Mouse (Mus musculus) adrenal gland, adult 2 months (tissue): ENCODE results near the gene Cd79b. TPM values are rescaled to one million over a fixed set of nuclear protein-coding genes. Genes with fewer than 3 reads are reported as not detected.

Experiments used
- DNase-seq: peaks from one replicate; pipeline ENCODE4 v3.0.0; 2021
- polyA plus RNA-seq: library from polyadenylated mRNA; depleted of rRNA; stranded (reverse); fragments of >200 nt; gene quantifications from 2 replicates; pipeline ENCODE4 v1.2.3, GENCODE M21; 2012; rRNA removed
- total RNA-seq, 2 experiments: library from RNA; stranded (reverse); gene quantifications; 2 replicates each; pipeline ENCODE4 v1.2.3; 2021

Gene Cd79b
- total and polyA plus RNA-seq, 3 experiments = 0.79 to 1.1 (median 0.81) TPM

GRCm38 (mm10) chr11:106273811-106274210, 40.8 kb downstream of the Cd79b start:
- no peak for DNase-seq

GRCm38 (mm10) chr11:106273311-106273684, 41.3 kb downstream of the Cd79b start:
- DNase-seq = no peak

DNA sequence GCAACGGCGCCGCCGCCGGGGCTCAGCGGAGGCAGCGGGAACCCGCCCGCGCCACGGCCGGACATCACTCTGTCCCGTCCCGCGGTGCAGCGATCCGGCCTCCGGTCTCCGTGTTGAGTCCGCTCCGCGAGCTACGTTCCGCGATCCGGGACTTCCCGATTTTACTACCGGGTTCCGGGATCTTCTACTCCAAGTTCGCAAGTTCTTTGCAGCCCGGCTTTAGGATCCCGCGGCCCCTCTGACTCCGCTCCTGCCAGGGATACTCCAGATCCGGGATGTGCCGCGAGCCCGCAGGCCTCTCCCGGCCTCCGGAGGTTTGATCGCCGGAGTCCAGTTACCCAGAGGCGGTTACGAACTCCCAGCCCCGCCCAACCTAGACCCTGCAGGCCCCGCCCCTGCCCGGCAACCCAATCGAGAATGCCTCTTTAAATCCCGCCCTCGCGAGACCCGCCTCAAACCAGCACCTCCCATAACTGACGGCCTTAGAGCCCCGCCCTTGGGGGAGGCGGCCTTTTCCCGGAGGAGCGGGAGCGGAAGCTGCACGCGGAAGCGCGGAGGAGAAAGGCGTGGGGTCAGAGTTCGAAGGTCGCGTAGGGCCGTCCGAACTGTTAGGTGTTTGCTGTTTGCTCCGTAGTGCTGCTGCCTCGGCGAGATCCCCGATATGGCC, 41.8 kb downstream of the Cd79b start, which contains the start of gene Smarcd2:
Gene Smarcd2 (minus strand): TSS at position 329 of the 667 bp plus-strand sequence.
- peak; percentile 100 for DNase-seq

DNA sequence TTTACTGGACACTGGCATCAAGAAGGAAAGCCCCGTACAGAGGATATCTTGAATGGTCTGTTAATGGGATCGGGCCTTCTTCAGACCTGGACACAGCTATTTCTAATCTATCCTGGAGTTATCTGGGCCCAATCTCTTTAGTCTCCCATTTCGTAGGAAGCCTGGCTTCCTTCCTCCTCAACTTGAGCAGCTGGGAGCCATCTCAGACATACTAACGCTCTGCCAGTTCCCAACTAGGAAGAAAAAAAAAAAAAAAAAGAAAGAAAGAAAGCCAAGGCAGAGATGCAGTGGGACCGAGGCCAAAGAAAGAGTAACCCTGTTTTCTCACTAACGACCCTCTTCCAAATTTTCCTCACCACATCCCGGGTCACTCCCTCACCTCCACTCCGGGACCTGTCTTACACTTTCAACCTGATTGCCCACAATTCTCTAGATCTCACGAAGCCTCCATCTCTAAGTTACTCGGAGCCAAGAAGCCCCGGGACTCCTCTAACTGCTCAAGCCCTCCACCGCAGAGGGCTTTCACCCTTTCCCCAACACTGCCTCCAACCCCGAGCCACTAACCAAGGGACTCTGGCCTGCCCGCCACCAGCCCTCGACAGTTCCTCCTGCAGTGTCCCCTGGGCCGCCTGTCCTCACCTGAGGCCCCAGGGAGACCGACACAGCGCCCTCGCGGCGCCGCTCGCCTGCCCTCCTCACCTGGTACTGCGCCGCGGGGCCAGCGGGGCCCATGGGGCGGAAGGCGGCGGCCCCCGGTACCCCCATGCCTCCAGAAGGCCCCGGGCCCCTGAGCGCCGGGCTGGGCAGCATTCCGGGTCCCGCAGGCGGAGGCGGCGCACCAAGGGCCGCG, 42.5 kb downstream of the Cd79b start:
- no peak for DNase-seq

DNA sequence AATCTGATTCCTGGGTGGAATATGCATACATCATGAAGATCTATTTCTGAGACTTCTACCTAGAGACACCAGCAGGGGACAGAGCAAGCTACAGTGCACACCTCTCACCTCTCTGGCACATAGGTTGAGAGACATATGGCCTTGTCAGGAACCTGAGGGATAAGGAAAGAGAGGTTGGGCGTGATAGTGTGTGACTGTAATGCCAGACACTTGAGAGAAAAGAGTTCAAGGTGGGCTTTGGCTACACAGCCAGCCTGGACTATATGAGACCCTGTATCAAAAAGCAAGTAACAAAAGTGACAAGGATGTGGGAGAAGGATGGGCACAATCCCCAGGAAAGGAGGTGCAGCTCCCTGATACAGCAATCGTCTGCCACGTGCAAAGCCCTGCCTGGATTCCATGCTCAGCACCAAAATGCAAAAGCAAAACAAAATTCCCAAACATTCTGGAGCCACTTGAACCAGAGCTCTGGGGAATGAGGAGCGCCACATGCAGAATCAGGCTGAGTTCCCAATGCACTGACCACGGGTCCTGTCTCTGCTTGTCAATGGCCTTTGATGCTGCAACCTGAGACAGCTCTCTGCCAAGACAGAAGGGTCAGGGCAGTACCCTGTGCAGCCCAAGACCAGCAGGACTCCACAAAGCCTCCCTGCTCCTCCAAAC, 43.3 kb downstream of the Cd79b start:
- DNase-seq = peak; percentile 52

DNA sequence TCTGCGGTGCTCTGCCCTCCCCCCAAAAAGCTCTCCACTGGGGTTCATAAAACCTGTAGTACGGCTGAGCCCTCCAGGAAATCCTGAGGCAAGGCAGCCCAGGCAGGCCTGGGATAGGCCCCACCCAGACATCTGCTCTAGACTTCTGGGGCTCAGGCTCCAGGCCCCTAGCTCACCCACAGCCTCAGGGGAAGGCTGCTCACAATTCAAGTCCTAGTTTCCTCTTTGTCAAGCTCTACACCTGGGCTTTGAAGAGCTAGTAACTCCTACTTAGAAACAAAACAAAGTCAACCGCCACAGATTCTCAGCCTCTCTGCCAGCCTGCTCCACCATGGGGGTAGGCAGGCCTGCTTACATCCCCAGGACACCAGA, 45.5 kb downstream of the Cd79b start:
- peak; percentile 52 for DNase-seq

DNA sequence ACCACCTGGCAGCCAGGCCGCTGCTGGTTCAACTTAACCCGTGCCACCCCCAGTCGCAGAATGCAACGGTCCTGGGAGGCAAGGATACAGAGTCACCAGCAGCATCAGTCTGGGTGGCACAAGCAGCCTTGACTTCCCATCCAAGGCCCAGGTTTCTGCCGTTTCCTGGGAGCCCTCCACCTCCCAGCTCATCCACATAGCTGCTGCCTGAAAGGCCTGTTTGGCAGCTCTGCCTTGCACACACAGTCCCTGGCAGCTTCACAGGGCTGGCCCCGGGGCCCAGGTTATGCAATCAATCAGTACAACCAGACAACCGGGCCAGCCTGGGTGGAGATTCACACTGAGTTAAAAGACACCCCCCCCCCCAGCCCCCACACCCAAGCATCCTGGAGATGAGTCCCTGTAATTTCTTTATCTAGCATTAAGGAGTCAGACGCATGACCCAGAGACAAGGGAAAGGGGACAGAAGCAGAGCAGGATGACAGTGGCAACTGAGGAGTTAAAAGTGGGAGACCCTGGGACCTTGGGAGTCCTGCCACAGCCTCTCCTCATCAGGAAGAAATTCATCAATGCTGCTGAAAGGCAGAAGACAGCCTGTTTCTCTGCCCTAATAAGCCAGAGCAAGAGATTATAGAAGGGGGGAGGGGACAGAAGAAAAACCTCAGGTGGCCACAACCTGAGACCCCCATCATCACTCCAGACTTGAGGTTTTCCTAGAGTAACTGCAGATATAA, 46.1 kb downstream of the Cd79b start:
- peak; percentile 92 for DNase-seq

- peak; percentile 32 for DNase-seq
Measured at GRCm38 (mm10) chr11:106267871-106268270, 46.7 kb downstream of the Cd79b start.

DNA sequence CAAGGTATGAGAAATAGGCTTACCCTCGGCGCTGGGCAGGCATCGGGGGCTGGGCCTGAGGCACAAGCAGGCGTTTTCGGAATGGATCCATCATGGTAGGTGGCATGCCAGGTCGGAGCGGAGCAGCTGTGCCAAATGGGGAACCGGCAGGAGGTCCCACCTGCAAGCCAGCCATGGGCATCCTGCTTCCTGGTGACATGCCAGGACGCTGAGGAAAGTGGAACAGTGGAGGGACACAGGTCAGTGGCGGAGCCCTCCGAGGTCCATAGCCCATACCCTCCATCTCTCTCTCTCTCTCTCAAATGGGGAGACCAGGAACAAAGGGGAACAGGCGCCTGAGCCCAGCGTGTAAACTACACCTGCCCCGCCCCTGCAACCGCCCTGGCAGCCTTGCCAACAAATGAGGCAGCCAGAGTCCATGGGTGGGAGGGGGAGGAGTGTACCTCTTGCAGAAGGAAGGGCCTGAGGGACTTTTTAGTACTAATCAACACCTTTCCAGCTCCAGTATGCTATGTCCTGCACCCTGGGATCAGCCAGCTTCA, 47.2 kb downstream of the Cd79b start:
- DNase-seq = peak; percentile 80

DNA sequence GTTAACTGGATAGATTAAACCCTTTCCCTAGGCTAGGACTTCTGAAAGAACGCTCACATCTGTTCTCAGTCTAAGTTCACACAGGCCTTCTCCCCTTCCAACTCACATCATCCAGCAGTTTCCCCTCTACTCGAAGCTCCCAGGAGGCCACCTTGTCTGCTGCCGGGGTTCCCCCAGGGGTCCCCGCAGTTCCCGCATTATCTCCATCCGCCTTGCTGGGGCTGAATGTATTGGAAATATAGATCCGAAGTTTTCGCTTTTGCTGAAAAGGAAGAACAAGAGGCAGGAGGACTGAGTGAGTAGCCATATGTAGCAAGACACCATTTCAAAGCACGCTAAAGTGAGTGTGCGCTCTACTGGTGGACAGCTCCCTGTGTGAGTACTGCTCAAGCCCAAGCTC, 48.1 kb downstream of the Cd79b start:
- no peak for DNase-seq

DNA sequence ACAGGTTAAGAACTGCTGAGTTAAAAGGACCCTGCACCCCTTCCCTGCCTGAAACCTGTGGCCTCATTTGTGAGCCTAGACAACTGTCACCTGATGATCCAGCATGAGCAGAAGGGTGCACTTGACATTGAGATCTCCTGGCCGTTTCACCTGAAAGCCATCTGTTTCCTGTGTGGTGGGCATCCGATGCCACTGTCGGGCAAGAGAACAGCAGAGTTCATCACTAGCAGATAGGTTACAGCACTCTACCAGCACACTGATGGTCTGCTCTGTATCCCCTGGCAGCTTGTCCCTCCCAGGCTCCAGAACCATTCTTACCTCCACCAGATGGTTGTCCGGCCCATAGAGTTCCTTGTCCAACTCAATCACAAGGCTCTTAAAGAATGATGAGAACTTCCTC, 49.0 kb downstream of the Cd79b start:
- DNase-seq = no peak

DNA sequence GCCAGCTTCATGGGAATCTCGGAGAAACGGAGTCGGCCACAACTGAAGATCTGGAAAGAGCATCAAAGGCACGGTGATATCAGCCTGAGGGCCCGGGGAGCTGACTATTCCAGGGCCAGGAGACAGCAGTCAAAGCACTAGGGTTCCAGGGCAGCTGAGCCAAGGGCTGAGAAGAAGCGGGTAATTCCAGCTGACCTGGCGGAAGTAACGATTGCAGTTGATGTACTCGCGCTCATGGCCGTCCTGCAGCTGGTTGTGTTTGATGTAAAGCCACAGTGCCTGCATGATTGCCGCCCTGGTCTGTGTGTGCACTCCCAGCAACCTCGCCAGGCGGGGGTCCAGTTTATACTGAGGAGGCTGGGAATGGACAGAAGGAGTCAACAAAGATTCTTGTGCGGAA, 49.6 kb downstream of the Cd79b start:
- no peak for DNase-seq

DNA sequence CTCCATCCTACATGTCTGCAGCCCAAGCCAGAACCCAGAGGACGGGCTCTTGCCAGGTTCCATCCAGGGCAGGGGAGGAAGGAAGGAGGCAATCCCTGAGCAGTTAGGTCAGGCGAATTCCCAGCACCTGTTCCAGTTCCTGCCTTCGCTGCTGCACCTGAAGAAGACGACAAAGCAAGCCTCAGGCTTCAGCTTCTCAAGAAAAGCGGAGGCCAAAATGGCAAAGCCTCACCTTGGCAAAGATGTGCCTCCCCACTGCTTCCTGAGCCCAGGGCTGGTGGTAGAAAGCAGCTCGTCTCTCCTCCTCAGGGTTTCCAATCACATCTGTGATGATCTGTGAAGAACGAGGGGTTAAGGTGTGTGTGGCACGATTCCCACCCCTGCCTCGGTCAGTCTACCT, 50.6 kb downstream of the Cd79b start:
- DNase-seq = no peak

Other genes with a start within 250 kb of the Cd79b start
- gene Taco1, start 248.7 kb downstream of the Cd79b start, total RNA-seq = 10 to 100 TPM; 25.8 to 37.8 TPM
- 17.4 and 17.5 TPM in 2 replicates for gene Taco1, start 248.7 kb downstream of the Cd79b start, polyA plus RNA-seq
- gene Map3k3, start 230.1 kb downstream of the Cd79b start, total RNA-seq = 10 to 100 TPM; 32.0 to 39.7 TPM
- 19.9 and 20.8 TPM in 2 replicates for gene Map3k3, start 230.1 kb downstream of the Cd79b start, polyA plus RNA-seq
- gene Gm10840, start 153.9 kb downstream of the Cd79b start, total RNA-seq = not detected
- not detected in 2 replicates for gene Gm10840, start 153.9 kb downstream of the Cd79b start, polyA plus RNA-seq
- gene Limd2, start 153.9 kb downstream of the Cd79b start, total RNA-seq = 10 to 100 TPM in 1 of 2 experiments, 1 to 10 TPM in 1; 9.5 to 17.1 TPM
- 18.1 and 20.0 TPM in 2 replicates for gene Limd2, start 153.9 kb downstream of the Cd79b start, polyA plus RNA-seq
- 10 to 100 TPM; 14.9 to 16.1 TPM for gene Strada, start 112.6 kb downstream of the Cd79b start, total RNA-seq
- 18.8 and 20.6 TPM in 2 replicates for gene Strada, start 112.6 kb downstream of the Cd79b start, polyA plus RNA-seq
- gene Ccdc47, start 98.4 kb downstream of the Cd79b start, total RNA-seq = 100 to 1,000 TPM; 104 to 112 TPM
- gene Ccdc47, start 98.4 kb downstream of the Cd79b start, polyA plus RNA-seq = 5.6 and 9.5 TPM in 2 replicates
- gene Ddx42, start 97.8 kb downstream of the Cd79b start, total RNA-seq = 10 to 100 TPM; 46.6 to 51.0 TPM
- gene Ddx42, start 97.8 kb downstream of the Cd79b start, polyA plus RNA-seq = 7.0 and 9.2 TPM in 2 replicates
- gene Ftsj3, start 58.7 kb downstream of the Cd79b start, total RNA-seq = 10 to 100 TPM; 49.8 to 53.1 TPM
- gene Ftsj3, start 58.7 kb downstream of the Cd79b start, polyA plus RNA-seq = 16.2 and 22.5 TPM in 2 replicates
- 100 to 1,000 TPM; 138 to 164 TPM for gene Psmc5, start 58.6 kb downstream of the Cd79b start, total RNA-seq
- 12.4 and 12.9 TPM in 2 replicates for gene Psmc5, start 58.6 kb downstream of the Cd79b start, polyA plus RNA-seq
- gene Smarcd2, start 41.8 kb downstream of the Cd79b start, total RNA-seq = 10 to 100 TPM; 64.5 to 80.6 TPM
- 112 and 121 TPM in 2 replicates for gene Smarcd2, start 41.8 kb downstream of the Cd79b start, polyA plus RNA-seq
- under 1 TPM; 0.10 to 0.26 TPM for gene Tcam1, start 38.1 kb downstream of the Cd79b start, total RNA-seq
- not detected in 2 replicates for gene Tcam1, start 38.1 kb downstream of the Cd79b start, polyA plus RNA-seq
- gene Gh, start 12.9 kb downstream of the Cd79b start, total RNA-seq = not detected
- not detected in 2 replicates for gene Gh, start 12.9 kb downstream of the Cd79b start, polyA plus RNA-seq
- gene Scn4a, start 38.5 kb upstream of the Cd79b start, total RNA-seq = under 1 TPM; 0.07 to 0.09 TPM
- 0.01 and 0.15 TPM in 2 replicates for gene Scn4a, start 38.5 kb upstream of the Cd79b start, polyA plus RNA-seq
- gene Prr29, start 50.7 kb upstream of the Cd79b start, total RNA-seq = not detected
- gene Prr29, start 50.7 kb upstream of the Cd79b start, polyA plus RNA-seq = not detected in 2 replicates
- gene Icam2, start 73.3 kb upstream of the Cd79b start, total RNA-seq = 10 to 100 TPM; 11.9 to 16.2 TPM
- gene Icam2, start 73.3 kb upstream of the Cd79b start, polyA plus RNA-seq = 25.0 and 29.8 TPM in 2 replicates
- 100 to 1,000 TPM in 1 of 2 experiments, 10 to 100 TPM in 1; 90.7 to 119 TPM for gene Ern1, start 173.1 kb upstream of the Cd79b start, total RNA-seq
- 608 and 700 TPM in 2 replicates for gene Ern1, start 173.1 kb upstream of the Cd79b start, polyA plus RNA-seq